Mouse (Mus musculus): ENCODE data around the gene Atxn7l3.

- TF ChIP-seq CTCF (IDR thresholded peaks at IDR 0.05; ENCODE audit: low read depth) (no peak), EP300 (IDR thresholded peaks at IDR 0.05; ENCODE audit: low read depth) (no peak)
Measured at GRCm38 (mm10) chr11:102334010-102334409, 37.6 kb upstream of the Atxn7l3 start.

Measured in liver, embryonic 14.5 days (tissue).